Mouse (Mus musculus): ENCODE data around the gene Tmem98. TPM values are rescaled to one million over a fixed set of nuclear protein-coding genes. Genes with fewer than 3 reads are reported as not detected.

Gene Tmem98
- total RNA-seq, 2 experiments from 2014 or later = 7.3 to 10.7 TPM

DNA sequence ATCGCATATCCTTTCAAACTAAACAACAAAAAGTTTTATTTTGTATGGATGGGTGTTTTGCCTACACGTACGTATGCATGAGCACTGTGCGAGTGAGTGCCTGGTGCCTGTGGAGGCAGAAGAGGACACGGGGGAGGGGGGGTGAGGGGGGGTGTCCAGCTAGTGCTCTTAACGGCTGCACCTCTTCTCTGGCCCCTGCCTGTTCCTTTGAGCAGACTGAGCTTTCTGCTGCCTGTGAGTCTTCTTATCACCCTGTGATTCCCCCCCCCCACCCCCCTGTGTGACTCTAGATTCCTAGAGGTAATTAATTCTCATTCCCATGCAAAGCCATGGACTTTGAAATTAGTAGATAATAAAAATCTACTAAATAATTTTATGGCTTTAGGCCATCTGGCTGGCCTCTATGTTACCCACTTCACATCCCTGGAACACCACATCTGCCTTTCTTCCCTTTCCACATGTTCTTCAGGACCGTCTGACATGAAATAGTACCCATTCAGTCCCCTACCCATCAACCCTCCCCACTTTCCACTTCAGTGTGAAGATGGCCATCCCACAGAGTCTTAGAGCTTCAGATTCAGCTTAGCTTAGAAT, 20.2 kb upstream of the Tmem98 start:
- DNase-seq (ENCODE audit: low spot score in 2 of 2) = no peak

DNA sequence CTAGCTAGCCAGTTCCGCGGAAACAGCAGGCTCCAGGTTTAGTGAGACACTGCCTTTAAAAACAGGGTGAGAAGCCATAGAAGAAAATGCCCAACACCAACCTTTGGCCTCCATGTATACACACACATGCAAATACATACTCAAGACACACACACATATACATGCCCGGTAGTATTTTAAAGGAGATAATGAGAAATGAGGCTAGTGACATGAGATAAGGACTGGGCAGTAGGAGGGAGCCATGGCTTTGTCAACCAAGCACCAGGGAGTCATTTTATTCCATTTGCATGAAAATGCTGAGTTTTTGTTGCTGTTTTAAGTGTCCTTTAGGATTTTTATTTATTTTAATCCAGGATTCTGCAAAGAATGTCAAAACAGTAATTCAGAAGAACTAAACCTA, 19.6 kb upstream of the Tmem98 start:
- DNase-seq (ENCODE audit: low spot score in 2 of 2) = no peak

DNA sequence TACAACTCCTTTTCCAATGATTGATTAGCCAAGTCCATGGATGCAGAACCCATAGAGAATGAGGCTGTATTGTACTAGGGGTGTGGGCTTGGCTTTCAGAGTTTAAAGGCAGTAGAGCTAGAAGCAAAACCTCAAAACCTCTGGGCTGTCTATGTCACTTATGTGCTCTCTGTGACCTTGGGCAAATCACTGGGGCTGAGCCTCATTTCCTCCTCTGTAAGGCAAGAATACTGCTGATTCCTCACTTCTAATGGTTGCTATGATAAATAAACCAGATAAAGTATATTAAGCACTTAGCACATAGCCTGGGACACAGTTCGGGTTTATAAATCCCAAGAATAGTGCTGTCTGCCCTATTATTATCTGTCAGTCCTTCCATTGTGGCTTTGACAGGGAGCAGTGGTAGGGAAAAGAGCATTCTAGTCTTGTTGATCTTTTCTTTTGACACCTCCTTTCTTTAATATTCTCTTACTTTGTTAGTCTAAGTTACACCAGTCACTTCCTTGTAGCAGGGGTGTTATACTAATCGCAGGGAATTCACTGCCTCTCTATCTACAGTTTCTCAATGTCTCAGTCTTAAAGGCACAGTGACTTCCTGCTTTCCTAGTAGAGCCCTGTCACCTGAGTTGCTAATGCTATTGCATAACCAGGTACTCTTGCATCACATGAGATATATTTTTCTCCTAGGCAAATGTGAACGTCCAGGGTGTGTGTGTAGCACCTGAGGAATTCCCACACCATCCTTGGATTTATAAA, 18.1 kb upstream of the Tmem98 start:
- no peak for DNase-seq (ENCODE audit: low spot score in 2 of 2)

DNA sequence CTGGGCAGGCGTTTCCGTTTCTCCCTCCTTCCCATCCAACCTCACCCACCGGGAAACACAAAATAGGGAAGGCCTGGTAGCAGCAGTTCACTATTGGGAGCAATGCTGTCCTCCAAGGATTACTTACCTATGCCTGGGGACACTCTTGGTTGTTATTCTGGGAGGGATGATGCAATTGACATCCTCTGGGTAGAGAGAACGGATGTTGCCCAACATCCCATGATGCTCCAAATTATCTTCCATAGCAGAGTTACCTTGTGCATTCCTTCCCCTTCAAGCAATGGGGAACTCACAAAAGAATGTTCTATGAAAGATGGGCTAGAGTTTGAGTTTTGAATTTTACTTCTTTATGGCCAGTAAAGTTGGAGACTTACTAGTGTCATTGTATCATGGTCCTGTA, 16.6 kb upstream of the Tmem98 start:
- DNase-seq (ENCODE audit: low spot score in 2 of 2) = no peak

DNA sequence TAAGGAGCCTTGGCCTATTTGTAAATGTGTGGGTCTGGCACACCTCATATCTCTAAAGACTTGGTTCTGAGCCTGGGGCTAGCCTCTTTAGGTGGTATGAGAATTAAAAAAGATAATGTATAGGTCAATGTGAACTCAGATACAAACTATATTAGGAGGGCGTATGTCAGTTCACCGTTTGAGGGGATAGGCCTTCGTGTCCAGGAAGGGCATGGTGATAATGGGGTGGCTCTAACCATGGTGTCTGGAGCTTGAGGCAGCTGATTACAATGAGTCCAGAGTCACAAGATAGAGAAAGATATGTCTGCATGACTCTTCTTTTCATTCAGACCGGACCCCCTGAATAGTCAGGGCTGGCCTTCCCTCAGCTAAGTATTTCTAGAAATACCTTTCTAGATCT, 15.7 kb upstream of the Tmem98 start:
- DNase-seq (ENCODE audit: low spot score in 2 of 2) = no peak

DNA sequence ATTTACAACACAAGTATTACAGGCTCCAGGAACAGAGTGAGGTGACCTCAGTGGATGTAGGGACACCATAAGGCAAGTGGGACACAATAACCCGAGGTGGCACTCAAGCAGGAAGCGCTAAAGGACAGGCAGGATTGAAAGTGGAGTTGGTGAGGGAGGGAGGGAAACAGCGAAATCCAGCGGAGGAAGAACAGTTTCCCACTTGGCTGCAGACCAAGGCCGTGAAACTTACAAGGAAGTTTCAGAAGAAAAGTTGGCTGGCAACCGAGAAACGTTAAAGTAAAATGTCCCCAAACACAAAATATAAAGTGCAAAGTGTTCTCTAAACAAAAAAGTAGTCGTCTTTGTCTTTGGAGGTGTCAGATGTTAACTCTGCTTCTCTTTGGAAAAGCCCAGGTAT, 14.5 kb upstream of the Tmem98 start:
- DNase-seq (ENCODE audit: low spot score in 2 of 2) = no peak

DNA sequence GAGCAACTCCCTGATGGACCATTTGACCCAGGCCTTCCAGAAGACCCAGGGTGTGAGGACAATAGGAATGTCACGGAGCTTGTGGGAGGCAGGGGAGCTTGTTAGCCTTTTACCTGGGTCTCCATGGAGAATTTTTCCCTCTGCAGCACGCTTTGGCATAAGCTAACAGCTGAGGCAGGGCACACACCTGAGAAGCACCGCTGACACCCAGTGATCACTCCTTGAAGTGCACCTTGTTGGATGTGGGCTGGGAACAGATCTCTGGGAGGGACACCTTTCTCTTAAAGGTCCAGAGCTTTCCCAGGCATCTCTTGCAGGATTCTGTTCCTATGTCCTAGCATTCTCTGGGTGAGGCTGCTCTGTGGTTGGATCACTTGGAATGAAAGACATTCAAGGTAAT, 10.0 kb upstream of the Tmem98 start:
- no peak for DNase-seq (ENCODE audit: low spot score in 2 of 2)

DNA sequence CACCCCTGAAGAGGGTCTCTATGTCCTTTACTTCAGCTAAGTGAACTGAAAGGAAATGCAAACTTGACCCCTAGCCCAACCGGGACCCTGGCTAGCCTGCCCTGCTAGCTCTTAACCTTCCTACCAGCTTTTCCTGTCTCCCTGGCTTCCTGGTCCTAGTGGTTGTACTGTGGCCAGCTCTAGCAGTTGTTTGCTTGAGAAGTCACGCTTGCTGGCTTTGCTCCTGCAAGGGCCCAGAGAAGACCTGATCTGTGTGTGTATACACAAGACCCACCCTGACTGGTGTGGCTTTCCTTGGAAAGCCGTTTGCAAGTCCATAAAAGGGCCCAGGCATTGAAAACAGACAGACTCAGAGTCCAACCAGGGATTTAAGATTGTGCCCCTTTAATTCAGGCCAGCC, 7.3 kb upstream of the Tmem98 start:
- no peak for DNase-seq (ENCODE audit: low spot score in 2 of 2)

DNA sequence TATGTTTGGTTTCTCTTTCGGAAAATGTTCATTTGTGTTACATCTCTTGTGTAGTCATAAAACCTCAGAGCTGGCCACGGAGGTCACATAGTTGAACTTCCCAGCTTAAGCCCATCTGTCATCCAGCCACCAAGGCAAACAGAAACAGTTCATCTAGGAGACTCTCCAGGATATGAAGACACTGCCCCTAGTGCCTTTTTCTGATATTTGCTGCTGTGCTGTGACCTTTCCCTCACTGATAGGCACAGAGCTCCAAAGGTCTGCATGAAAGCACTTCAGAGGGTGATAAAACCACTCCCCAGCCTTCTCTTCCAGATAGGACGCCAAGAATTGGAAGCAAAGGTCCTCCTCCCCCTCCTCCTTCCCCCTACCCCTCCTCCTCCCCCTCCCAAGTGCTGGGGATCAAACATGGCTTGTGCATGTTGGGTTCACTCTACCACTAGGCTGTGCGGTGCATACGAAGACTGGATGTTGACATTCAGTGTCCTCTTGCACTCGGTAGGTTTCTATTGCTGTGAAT, 1.4 kb upstream of the Tmem98 start:
- DNase-seq (ENCODE audit: low spot score in 2 of 2) = no peak

DNA sequence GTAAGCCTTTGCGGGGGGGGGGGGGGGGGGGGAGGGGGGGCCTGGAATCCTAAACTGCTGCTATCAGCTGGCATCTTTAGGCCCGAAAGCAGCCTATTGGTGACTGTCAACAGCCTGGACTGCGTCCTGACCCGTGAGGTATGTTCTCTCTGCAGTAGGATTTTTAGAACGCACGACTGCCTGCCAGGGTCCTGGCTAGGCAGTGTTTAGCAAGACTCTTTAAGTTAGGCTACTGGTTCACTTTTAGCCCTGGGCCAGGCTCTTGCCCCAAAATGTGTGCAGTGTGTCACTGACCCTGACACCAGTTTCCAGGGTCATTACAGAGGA, 346 bp upstream of the Tmem98 start:
- DNase-seq (ENCODE audit: low spot score in 2 of 2) = no peak

DNA sequence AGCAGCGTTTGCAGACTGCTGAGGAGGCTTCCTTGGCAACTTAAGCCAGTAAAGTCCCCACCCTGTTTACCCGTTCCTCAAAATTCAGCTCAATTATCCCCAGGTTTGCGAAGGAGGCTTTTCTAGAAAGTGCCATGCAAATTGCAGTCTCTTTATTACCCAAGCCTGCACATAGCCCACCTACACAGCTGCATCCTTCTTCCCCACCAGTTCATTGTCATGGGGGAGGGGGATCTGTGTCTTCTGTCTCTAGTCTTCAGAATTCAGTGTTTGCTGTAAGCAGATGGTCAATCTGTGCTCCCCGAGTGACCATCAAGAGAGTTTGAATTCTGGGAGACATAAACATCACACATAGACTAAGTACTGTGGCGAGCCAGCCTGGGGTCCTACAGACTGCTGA, 1.2 kb downstream of the Tmem98 start:
- no peak for DNase-seq (ENCODE audit: low spot score in 2 of 2)

DNA sequence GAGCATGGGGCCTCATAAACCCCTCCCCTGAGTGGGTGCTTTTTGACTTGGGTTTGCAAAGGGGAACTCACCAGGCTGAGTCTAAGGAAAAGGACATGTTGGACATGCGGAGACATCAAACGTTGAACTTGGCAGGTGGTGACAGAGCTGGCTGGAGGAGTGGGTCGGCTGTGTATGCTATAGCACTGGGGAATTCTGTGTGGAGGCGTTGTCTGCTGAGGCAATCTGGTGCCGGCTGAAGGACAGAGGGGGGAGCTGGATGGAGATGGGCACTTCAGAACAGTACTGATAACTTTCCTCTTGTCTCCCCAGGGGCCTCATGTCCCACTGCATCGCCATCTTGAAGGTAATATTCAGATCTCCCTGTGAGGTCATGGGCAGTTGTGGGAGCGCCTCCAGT, 5.4 kb downstream of the Tmem98 start:
- no peak for DNase-seq (ENCODE audit: low spot score in 2 of 2)

DNA sequence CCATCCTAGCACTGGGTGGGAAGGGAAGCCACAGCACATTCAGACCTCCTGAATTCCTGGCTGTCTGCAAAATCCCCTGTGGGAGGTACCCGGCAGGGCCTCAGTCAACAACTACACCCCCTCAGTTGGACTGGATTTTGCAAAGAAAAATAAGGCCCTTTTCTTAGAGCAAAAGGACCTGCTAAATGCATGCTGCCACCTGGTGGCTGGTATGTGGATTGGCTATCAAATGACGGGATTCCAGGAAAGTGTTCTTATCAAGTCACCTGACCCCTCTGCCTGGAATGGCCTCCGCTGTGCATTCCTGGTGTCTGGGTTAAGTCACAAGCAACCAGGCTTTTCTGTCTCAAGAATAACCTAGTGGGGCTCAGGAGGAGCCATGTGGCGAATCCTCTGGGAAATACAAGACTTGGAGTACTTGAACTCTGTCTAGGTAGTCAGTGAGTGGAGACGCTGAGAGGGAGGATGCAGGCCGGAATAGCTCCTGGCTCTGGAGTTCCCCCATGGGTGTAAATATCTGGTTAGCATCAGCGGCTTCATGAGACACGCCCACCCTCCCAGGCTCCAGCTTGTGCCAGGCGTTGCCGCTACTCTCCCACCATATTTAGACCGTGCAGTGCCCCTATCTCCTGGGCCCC, 8.2 kb downstream of the Tmem98 start:
- peak; percentile 52 to 69 for DNase-seq (ENCODE audit: low spot score in 2 of 2)

DNA sequence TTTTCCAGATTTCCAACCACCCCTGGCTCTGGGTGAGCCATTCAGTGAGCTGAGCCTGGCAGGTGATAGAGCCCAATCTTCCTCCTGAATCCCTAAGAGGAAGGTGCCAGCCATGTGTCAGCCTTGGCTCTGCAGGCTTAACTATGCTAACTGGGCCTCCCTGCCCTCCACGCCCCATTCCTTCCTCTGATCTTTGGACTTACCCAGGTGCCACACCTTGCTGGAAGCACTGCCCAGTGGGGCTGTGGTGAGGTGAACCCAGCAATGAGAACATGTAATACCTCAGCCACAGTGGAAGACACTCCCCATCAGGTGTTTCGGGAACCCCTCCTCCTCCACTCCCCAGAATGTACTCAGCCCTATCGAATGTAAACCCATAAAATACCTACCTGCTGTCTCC, 10.1 kb downstream of the Tmem98 start:
- DNase-seq (ENCODE audit: low spot score in 2 of 2) = no peak

DNA sequence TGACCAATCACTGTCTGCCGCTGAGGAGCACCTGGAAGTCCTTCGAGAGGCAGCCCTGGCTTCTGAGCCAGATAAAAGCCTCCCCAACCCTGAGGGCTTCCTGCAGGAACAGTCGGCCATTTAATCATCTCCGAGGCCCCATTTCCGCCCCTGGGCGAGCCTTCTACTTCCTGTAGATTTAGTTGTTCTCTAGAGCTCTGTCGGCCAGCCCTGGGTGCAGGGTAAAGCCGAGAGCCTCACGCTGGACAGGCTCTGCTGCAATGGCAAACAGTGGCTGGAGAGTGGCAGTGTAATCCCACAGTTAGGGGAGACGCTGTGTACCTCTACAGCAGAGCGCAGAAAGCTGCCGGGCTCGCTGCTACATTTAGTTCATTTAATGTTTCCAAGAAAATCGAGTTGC, 11.3 kb downstream of the Tmem98 start:
- DNase-seq (ENCODE audit: low spot score in 2 of 2) = peak; percentile 14 to 31

DNA sequence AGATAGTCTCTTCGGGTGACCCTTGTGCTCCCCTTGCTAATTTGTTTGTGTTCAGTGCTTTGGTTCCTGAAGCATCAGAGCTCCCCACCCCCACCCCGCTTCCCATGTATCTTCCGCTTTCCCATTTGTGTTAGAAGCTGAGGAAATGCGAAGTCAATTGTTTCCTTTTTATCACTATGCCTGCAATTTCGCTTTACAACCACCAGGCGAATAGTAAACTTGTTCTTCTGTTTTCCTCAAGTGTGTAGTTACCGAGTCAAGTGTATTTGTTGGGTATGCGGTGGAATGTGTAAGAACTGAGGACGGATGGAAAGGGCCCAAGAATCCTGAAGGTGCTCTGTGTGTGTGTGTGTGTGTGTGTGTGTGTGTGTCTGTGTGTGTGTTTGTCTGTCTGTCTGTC, 11.8 kb downstream of the Tmem98 start:
- DNase-seq (ENCODE audit: low spot score in 2 of 2) = no peak

DNA sequence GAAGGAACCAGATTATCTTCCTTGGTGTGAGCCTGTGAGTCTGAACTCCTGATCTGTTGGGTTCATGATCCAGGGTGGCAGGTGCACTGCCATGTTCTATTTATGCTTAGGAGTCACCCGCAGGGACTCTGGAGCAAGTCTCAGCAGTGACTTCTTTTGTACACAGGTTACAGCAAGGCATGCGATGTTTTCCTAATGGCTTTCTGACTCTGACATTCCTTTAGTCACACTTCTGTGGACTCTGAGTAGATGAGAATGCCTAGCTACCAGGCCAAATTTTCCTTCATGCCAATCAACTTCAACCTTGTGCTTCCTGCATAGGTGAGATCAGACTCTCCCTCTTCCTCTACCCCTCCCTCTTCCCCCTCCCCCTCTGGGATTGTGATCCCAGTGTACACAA, 25.4 kb downstream of the Tmem98 start:
- no peak for DNase-seq (ENCODE audit: low spot score in 2 of 2)

DNA sequence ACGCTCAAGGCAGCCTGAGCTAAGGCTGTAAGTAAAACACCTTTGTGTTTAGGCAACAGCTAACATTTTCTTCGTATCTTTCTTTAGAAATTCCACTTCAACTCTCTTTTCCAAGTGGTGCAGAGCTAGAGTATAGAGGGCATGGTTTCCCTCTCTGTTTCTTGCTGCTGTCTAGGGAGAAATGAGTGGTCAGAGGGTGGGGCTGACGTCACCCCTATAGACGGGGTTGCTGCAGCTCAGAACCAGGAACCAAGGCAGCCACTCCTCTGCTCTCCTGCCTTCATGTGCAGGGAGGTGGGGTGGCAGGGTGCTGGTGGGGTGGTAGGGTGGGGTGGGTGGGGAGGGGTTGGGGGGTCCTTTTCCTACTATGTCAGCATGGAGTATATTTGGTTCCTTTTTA, 25.9 kb downstream of the Tmem98 start:
- DNase-seq (ENCODE audit: low spot score in 2 of 2) = no peak

DNA sequence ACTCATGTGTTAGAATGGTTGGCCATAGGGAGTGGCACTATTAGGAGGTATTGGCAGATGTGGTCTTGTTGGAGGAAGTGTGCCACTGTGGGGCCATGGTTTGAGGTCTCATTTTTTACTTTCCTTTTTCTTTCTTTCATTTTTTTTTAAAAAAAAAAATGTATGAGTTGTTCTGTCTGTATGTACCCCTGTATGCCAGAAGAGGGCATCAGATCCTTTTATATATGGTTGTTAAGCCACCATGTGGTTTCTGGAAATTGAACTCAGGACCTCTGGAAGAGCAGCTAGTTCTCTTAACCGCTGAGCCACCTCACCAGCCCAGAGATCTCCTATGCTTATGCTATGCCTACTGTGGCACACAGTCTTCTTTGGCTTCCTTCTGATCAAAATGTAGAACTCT, 28.7 kb downstream of the Tmem98 start:
- no peak for DNase-seq (ENCODE audit: low spot score in 2 of 2)

DNA sequence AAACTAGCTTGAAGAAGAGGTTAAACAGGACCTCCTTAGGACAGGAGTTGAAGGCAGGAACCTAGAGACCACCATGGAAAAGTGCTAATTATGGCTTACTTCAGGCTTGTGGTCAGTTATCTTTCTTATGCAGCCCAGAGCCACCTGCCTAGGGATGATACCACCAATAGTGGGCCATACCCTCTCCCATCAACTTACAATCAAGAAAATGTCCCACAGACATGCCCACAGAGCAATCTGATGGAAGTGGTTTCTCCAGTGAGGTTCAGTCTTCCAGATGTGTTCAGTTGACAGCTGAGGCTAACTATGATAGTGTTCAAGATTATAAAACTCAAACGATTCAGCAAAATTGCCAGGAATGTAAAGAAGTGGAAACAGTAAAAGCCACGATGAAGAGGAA, 33.5 kb downstream of the Tmem98 start:
- no peak for DNase-seq (ENCODE audit: low spot score in 2 of 2)

DNA sequence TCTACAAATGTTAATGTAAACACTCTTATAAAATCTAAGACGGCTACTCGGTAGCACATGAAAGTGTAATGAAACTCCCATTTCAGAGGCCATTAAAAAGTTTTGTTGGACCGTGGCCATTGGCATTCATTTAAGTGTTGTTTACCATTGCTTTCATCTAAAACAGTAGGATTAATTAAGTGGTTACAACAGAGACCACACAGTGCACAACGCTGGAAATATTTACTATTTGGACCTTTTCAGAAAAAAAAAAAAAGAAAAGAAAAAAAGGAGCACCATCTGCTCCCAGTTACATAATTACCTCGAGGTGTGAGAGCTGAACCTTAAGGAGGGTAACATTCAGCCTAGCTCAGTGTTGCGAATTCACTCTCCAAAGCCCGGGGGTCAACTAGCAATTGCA, 35.5 kb downstream of the Tmem98 start:
- DNase-seq (ENCODE audit: low spot score in 2 of 2) = no peak

DNA sequence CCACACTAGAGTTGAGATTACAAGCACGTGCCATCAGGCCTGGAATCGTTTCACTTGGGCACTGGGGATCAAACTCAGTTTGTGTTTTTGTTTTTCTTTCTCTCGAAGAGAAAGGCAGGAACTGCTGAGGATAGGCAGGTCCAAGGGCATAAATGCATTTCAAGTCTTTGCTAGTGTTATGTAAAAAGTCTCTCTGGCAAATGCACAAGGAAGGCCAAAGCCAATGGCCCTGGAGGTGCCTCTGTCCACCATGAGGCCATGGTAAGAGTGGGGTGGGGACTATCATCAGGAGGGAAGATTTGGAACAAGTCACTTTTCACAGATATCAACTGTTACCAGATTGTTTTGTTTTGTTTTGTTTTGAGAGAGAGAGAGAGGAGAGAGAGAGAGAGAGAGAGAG, 36.1 kb downstream of the Tmem98 start:
- DNase-seq (ENCODE audit: low spot score in 2 of 2) = no peak

DNA sequence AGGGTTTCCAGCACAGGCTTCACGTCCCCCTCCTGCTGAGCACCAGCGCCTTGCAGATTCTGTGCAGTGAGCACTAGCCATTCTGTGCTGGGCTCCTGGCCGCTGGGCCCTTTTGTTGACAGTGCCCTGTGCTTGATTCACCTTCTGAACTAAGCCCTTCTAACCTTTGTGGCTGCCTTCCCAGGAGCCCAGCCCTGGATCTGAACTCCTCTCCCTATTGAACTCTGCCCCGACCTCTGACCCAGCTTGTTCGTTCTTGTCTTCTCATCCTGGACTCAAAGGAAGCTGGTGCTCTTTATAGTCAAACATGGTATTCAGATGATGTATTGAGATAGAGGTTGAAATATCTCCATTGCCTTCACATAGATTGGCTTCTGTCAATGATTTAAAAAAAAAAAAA, 38.2 kb downstream of the Tmem98 start:
- DNase-seq (ENCODE audit: low spot score in 2 of 2) = no peak

Measured in layer of hippocampus, postnatal 14 days (tissue).